Mouse (Mus musculus): Measurements from ENCODE around the gene Mvp. TPM values are rescaled to one million over a fixed set of nuclear protein-coding genes. Genes with fewer than 3 reads are reported as not detected.

The Mvp gene
- polyA plus RNA-seq, 1 experiment from 2014 or later: 29.1 TPM

- under 1% methylated on average over 30 of the region's 30 CpGs for WGBS
- no peaks in the 10 kb centered on the region for H3K9me3 ChIP-seq
- peak; percentile 16 for ATAC-seq (ENCODE audit: insufficient read depth, low FRiP score, low read depth)
- H3K4me1 ChIP-seq: peaks cover 54% of the 10 kb centered on the region
- H3K4me2 ChIP-seq: peak overlapping the region; percentile 87
- peak overlapping the region; percentile 91 for H3K4me3 ChIP-seq (replicated peaks)
- peak overlapping the region; percentile 98 for H3K27ac ChIP-seq
- peak overlapping the region; percentile 97 for H3K9ac ChIP-seq
- H3K27me3 ChIP-seq (replicated peaks): no peaks in the 10 kb centered on the region
- H3K36me3 ChIP-seq: peaks cover 19% of the 10 kb centered on the region
Measured at GRCm38 (mm10) chr7:127024755-127025555, 10.5 kb upstream of the Mvp start.

DNA sequence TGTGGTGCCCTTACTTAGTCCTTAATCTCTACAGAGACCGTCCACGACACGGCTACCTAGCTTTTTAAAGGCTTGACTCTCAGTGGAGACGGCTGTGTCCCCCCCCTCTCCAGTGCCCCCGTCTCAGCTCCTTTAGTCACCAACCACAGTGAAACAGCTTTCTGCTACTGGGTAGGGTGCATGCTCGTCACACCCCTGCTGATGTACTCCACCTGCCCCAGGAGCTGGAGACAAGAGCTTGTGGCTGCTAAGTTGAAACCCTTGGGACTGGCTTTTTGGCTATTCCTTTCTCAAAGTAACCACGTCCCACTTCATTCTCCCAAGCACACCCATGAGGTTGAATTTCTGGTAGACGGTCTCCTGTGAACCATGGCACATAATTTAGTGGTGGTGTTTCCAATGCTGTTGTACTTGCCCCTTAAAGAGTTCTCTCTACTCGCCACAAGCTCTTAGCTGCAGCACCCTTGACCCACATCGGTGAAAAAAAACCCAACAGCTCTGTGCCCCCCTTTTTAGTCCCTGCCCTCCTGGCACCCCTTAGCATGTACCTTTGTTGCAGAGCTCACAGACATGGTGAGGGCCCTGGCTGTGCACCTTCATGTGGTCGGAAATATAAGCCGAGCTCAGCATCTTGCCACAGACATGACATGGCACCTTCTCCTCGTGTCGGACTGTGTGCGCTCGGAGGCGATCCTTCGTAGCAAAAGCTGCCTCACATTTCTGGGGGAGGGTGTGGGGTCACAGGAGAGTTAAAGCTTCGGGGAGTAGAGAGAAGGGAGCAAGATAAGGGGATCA, 9.7 kb upstream of the Mvp start:
- WGBS: 18% methylated on average over 19 of the region's 19 CpGs
- Histone ChIP-seq H3K9me3 (no peaks in the 10 kb centered on the region), H3K27me3 (replicated peaks) (no peaks in the 10 kb centered on the region), H3K4me2 (peak overlapping the region; percentile 87), H3K4me1 (peaks cover 62% of the 10 kb centered on the region), H3K4me3 (replicated peaks) (peak overlapping the region; percentile 91), H3K36me3 (peaks cover 17% of the 10 kb centered on the region), H3K9ac (peak overlapping the region; percentile 97), H3K27ac (peak overlapping the region; percentile 98)
- ATAC-seq (ENCODE audit: insufficient read depth, low FRiP score, low read depth): no peak

- no peak overlapping the region for H3K27ac ChIP-seq
- H3K4me3 ChIP-seq (replicated peaks): peak overlapping the region; percentile 91; the same call in 1 of the 2 replicates
- 67% methylated on average over 13 of the region's 13 CpGs for WGBS
- no peaks in the 10 kb centered on the region for H3K9me3 ChIP-seq
- H3K4me1 ChIP-seq: peaks cover 70% of the 10 kb centered on the region
- H3K27me3 ChIP-seq (replicated peaks): no peaks in the 10 kb centered on the region
- H3K4me2 ChIP-seq: peak overlapping the region; percentile 87
- no peak for ATAC-seq (ENCODE audit: insufficient read depth, low FRiP score, low read depth)
- no peak overlapping the region for H3K9ac ChIP-seq
- H3K36me3 ChIP-seq: peaks cover 16% of the 10 kb centered on the region
Measured at GRCm38 (mm10) chr7:127023272-127023691, 8.9 kb upstream of the Mvp start.

- peak overlapping the region; percentile 87 for H3K4me2 ChIP-seq
- H3K27me3 ChIP-seq (replicated peaks): no peaks in the 10 kb centered on the region
- no peak overlapping the region for H3K4me3 ChIP-seq (replicated peaks)
- H3K4me1 ChIP-seq: peaks cover 68% of the 10 kb centered on the region
- no peak for ATAC-seq (ENCODE audit: insufficient read depth, low FRiP score, low read depth)
- WGBS: 74% methylated on average over 7 of the region's 7 CpGs
- H3K27ac ChIP-seq: no peak overlapping the region
- H3K36me3 ChIP-seq: peaks cover 16% of the 10 kb centered on the region
- no peaks in the 10 kb centered on the region for H3K9me3 ChIP-seq
- H3K9ac ChIP-seq: no peak overlapping the region
Measured at GRCm38 (mm10) chr7:127022528-127023271, 8.3 kb upstream of the Mvp start.

- Histone ChIP-seq H3K9me3 (no peaks in the 10 kb centered on the region), H3K9ac (peak overlapping the region; percentile 35; the same call in 1 of the 2 replicates), H3K4me1 (peaks cover 67% of the 10 kb centered on the region), H3K27ac (peak overlapping the region; percentile 86), H3K36me3 (peaks cover 16% of the 10 kb centered on the region), H3K27me3 (replicated peaks) (no peaks in the 10 kb centered on the region), H3K4me2 (peak overlapping the region; percentile 85), H3K4me3 (replicated peaks) (peak overlapping the region; percentile 54)
- no peak for ATAC-seq (ENCODE audit: insufficient read depth, low FRiP score, low read depth)
- 46% methylated on average over 5 of the region's 5 CpGs for WGBS
Measured at GRCm38 (mm10) chr7:127021563-127022527, 7.4 kb upstream of the Mvp start.

GRCm38 (mm10) chr7:127020901-127021562, 6.6 kb upstream of the Mvp start, which contains the start of the genes Gm42742 and Prrt2:
Gm42742 (minus strand) TSS chr7:127021097.
Prrt2 (minus strand) TSS chr7:127021211.
- Histone ChIP-seq H3K4me3 (replicated peaks) (peak within 1 kb of the TSS; percentile 54), H3K27ac (peak within 1 kb of the TSS; percentile 86), H3K4me1 (peaks cover 69% of the 10 kb centered on the region), H3K9me3 (no peaks in the 10 kb centered on the region), H3K4me2 (peak within 1 kb of the TSS; percentile 85), H3K9ac (peak within 1 kb of the TSS; percentile 42; the same call in 1 of the 2 replicates), H3K36me3 (peaks cover 16% of the 10 kb centered on the region), H3K27me3 (replicated peaks) (no peaks in the 10 kb centered on the region)
- WGBS: under 1% methylated on average over 37 of the region's 37 CpGs
- 0 out of 2 replicates have a peak, but pooled peaks have one; percentile 1 for ATAC-seq (ENCODE audit: insufficient read depth, low FRiP score, low read depth)

DNA sequence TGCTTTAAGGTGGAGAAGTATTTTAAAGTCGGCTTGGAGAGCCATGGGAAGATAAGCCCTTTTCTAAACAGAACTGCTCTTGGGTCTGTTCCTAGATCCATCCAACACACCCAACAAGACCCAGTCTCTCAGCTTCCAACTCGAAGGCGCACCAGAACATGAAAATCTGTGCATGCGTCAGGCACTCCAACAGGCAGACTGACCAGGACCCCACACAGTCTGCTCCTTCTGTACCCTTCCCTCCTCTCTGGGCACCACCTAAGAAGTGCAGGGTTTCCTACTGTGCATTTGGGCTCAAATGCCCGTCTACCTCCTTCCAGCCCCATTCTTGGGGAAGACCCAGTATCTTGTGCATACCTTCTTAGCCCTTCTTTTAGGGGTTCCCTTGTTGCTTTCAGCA, 6.1 kb upstream of the Mvp start:
- Histone ChIP-seq H3K36me3 (peaks cover 19% of the 10 kb centered on the region), H3K27ac (peak overlapping the region; percentile 86), H3K4me1 (peaks cover 74% of the 10 kb centered on the region), H3K9me3 (no peaks in the 10 kb centered on the region), H3K27me3 (replicated peaks) (no peaks in the 10 kb centered on the region), H3K4me3 (replicated peaks) (peak overlapping the region; percentile 54), H3K9ac (peak overlapping the region; percentile 42; the same call in 1 of the 2 replicates), H3K4me2 (peak overlapping the region; percentile 85)
- no peak for ATAC-seq (ENCODE audit: insufficient read depth, low FRiP score, low read depth)
- WGBS: 26% methylated on average over 5 of the region's 5 CpGs

DNA sequence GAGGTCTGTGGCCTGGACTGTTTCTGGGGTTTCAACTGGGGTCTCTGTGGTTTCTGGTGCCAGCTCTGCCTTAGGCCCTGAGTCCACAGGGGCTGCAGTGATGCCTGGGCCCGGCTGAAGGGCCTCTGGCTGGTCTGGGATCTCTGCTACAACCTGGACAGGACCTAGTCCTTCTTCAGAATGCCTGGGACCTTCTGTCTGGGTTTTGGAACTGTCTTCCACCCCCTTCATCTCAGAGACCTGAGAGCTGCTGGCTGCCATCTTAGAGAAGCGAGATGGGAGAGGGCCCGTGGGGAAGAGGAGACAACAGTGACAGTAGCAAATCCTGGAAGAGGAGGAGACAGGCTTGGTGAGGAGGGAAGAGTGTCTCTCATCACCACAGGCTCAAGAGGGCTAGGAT, 5.6 kb upstream of the Mvp start:
- Histone ChIP-seq H3K36me3 (peaks cover 21% of the 10 kb centered on the region), H3K27me3 (replicated peaks) (no peaks in the 10 kb centered on the region), H3K9ac (no peak overlapping the region; the same call in 1 of the 2 replicates), H3K9me3 (no peaks in the 10 kb centered on the region), H3K27ac (peak overlapping the region; percentile 86; the same call in 1 of the 2 replicates), H3K4me3 (replicated peaks) (peak overlapping the region; percentile 54), H3K4me2 (peak overlapping the region; percentile 85), H3K4me1 (peaks cover 76% of the 10 kb centered on the region)
- 48% methylated on average over 3 of the region's 3 CpGs for WGBS
- no peak for ATAC-seq (ENCODE audit: insufficient read depth, low FRiP score, low read depth)

GRCm38 (mm10) chr7:127019306-127019960, 5.0 kb upstream of the Mvp start:
- ATAC-seq (ENCODE audit: insufficient read depth, low FRiP score, low read depth): no peak
- Histone ChIP-seq H3K9ac (no peak overlapping the region; the same call in 1 of the 2 replicates), H3K4me1 (peaks cover 75% of the 10 kb centered on the region), H3K27ac (peak overlapping the region; percentile 86; the same call in 1 of the 2 replicates), H3K9me3 (no peaks in the 10 kb centered on the region), H3K4me2 (peak overlapping the region; percentile 85), H3K27me3 (replicated peaks) (no peaks in the 10 kb centered on the region), H3K4me3 (replicated peaks) (peak overlapping the region; percentile 54), H3K36me3 (peaks cover 21% of the 10 kb centered on the region)
- WGBS: 70% methylated on average over 14 of the region's 14 CpGs
